Mouse (Mus musculus): ENCODE measurements around the gene Mael. TPM values are rescaled to one million over a fixed set of nuclear protein-coding genes. Genes with fewer than 3 reads are reported as not detected.
A peak's percentile ranks its signal among the peaks of the same experiment; 100 is the strongest.

The Mael gene
- total RNA-seq, 2 experiments from 2014 or later, result not detected

GRCm38 (mm10) chr1:166155113-166155494, 83.4 kb downstream of the Mael start:
- intact Hi-C loops (cut with DNase I), result loop anchor here (2.0 to 10.0 kb wide), 2 partner anchors 302 to 500 kb away; no protein-coding TSS in a partner anchor

GRCm38 (mm10) chr1:166154162-166155112, 84.1 kb downstream of the Mael start:
- DNase-seq, result peak; percentile 73 to 85

More at GRCm38 (mm10) chr1:166155113-166155494, 83.4 kb downstream of the Mael start:
- no peak for DNase-seq

GRCm38 (mm10) chr1:166153351-166154120, 85.0 kb downstream of the Mael start:
- peak; percentile 84 to 93 for DNase-seq

More at GRCm38 (mm10) chr1:166154162-166155112, 84.1 kb downstream of the Mael start:
- intact Hi-C loops (cut with DNase I), result loop anchor here (1.0 to 10.0 kb wide), 5 partner anchors 187 to 500 kb away; no protein-coding TSS in a partner anchor

GRCm38 (mm10) chr1:166152034-166152433, 86.5 kb downstream of the Mael start:
- intact Hi-C loops (cut with DNase I), result loop anchor here (2.0 to 10.0 kb wide), 5 partner anchors 47 to 497 kb away; partner anchors contain the start of gene Pou2f1
- DNase-seq, result no peak

More at GRCm38 (mm10) chr1:166153351-166154120, 85.0 kb downstream of the Mael start:
- intact Hi-C loops (cut with DNase I), result loop anchor here (1.0 to 10.0 kb wide), 8 partner anchors 49 to 499 kb away; partner anchors contain the start of gene Pou2f1

- intact Hi-C loops (cut with DNase I), result loop anchor here (5.0 to 10.0 kb wide), 3 partner anchors 184 to 497 kb away; no protein-coding TSS in a partner anchor
- no peak for DNase-seq
Observed at GRCm38 (mm10) chr1:166151341-166151740, 87.2 kb downstream of the Mael start.

Other genes with a start within 250 kb of the Mael start
- 10 to 100 TPM; 10.4 to 13.0 TPM for gene Pou2f1, start 236.1 kb downstream of the Mael start, total RNA-seq (2021)
- 10 to 100 TPM; 40.7 to 44.9 TPM for gene Dusp27, start 110.8 kb downstream of the Mael start, total RNA-seq (2021)
- gene Gpa33, start 108.5 kb downstream of the Mael start, total RNA-seq (2021), result not detected
- gene Ildr2, start 15.4 kb upstream of the Mael start, total RNA-seq (2021), result 1 to 10 TPM; 2.5 to 4.5 TPM
- 1 to 10 TPM; 7.6 to 9.3 TPM for gene Tada1, start 140.3 kb upstream of the Mael start, total RNA-seq (2021)
- gene Pogk, start 171.1 kb upstream of the Mael start, total RNA-seq (2021), result 10 to 100 TPM; 10.6 to 11.6 TPM

All from heart, postnatal 36 days (tissue).